Mouse (Mus musculus) skeletal muscle tissue, adult 2 months (tissue): Measurements from ENCODE around the gene Ogfod1.
A peak's percentile ranks its signal among the peaks of the same experiment; 100 is the strongest.

Experiments used
- DNase-seq: peaks from one replicate; pipeline ENCODE4 v3.0.0-alpha.2; 2012; ENCODE audit warnings: low read depth, low spot score

Gene Ogfod1

GRCm38 (mm10) chr8:94068793-94069192 is 31.8 kb downstream of the Ogfod1 start:
- no peak for DNase-seq

DNA sequence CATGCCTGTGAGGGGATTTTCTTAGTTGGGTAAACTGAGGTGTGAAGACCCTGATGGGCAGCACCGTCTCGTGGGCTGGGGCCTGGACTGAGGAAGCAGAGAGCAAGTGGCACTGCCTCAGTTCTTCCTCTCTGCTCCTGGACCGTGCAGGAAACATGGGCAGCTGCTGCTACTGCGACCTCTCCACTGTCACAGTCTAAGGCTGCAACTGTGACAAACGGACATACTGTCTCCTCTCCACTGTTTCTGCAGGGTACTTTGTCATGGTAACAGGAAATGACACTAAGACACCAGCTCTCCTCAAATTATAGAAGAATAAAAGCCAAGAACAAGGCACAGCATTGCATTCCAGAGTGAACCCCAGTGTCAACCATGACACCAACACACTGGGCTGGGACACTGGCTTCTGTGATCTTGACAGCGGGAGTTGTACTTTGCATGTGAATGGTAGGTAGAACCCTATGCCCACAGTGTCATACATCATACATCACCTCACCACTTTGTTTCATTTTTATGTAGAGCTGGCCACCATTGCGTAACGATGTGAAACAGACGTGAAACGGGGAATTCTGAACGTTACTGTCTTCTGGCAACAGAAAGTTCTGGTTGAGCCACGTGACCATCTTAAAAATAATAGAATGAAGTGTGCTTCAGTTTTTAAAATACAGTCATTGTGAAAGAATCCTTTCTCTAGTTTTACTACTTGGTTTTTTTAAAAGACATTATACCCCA is 39.6 kb downstream of the Ogfod1 start:
- DNase-seq, result no peak

- no peak for DNase-seq
These were observed 51.0 kb downstream of the Ogfod1 start for GRCm38 (mm10) chr8:94087964-94088363.

- DNase-seq, result no peak
These were observed 52.7 kb downstream of the Ogfod1 start for GRCm38 (mm10) chr8:94089715-94090114.

DNA sequence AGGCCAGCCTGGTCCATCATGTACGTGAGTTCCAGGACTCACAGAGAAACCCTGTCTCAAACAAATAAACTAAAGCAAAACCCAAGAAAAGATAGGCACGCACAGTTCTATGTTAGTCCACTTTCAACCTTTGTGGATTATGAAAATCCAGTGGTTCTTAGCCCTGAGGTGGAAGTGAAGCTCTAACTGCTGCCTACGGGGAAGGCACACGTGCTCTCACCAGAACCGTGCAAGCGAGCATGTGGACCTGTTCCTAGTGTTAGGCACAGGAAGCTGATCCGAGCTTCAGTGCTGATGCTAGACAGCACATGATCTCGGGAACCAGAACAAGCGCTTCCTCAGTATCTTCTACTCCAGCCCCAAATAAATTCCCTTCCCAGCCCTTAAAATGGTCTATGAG is 55.9 kb downstream of the Ogfod1 start:
- DNase-seq, result no peak

GRCm38 (mm10) chr8:94094281-94094680 is 57.3 kb downstream of the Ogfod1 start:
- DNase-seq, result no peak

DNA sequence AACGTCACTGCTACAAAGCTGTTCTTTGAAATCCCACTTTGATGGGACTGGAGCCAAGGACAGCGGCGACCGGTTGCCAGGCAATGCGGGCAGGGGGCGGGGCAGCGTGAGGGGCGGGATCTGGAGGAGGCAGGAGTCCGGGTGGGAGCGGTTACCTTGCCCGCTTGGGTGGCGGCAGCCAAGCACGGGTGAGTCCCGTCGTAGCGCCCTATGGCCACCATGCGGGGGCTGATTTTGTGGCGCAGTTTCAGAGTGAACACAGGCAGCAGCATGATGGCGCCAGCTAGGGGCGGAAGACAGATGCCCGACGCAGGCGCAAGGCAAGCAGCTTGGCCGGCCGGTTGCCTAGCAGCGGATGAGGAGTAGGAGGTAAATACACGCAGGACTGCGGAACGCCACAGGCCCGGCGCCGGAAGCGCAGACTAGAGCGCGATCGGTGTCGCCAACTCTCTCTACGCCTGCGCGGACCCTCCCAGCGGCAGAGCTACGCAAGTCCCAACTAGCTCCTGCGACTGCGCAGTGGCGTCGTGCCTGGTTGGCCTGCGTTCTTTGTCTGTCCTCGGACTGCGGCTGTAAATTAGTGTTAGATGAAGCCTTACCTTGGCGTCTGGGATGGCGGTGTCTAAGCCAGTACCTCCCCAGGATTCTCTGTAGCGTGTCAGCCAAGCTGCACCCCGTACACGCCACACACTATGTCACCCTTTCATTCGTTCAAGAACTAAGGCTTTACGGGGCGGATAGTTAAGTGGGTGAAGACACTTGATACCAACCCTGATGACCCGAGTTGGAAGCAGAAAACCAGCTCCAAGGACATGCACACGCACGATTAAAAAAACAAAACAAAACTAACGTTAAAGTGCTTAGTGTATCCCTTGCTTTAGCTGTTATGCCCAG is 61.3 kb downstream of the Ogfod1 start, which contains the start of gene Bbs2:
TSS of gene Bbs2 (minus strand) at position 848 of the 894 bp plus-strand sequence.
- DNase-seq, result peak; percentile 100

- DNase-seq, result no peak
These were observed 62.0 kb downstream of the Ogfod1 start for GRCm38 (mm10) chr8:94098996-94099395.

GRCm38 (mm10) chr8:94104146-94104545 is 67.1 kb downstream of the Ogfod1 start:
- no peak for DNase-seq

- DNase-seq, result peak; percentile 7
These were observed 70.9 kb downstream of the Ogfod1 start for GRCm38 (mm10) chr8:94107871-94108270.

GRCm38 (mm10) chr8:94109396-94109795 is 72.4 kb downstream of the Ogfod1 start:
- DNase-seq, result no peak

DNA sequence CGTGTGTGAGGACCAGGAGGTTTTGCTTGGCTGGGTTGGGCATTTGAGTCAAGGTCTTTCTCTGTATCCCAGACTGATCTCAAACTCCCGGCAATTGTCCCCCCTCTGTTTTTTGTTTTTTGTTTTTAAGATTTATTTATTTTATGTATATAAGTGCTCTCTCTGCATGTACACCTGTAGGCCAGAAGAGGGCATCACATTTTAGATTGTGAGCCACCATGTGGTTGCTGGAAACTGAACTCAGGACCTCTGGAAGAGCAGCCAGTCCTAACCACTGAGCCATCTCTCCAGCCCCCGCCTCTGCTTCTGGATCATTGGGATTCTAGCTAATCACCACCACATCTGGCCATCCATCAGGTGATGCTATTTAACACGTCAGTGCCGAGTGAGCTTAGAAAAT is 72.8 kb downstream of the Ogfod1 start:
- DNase-seq, result no peak

DNA sequence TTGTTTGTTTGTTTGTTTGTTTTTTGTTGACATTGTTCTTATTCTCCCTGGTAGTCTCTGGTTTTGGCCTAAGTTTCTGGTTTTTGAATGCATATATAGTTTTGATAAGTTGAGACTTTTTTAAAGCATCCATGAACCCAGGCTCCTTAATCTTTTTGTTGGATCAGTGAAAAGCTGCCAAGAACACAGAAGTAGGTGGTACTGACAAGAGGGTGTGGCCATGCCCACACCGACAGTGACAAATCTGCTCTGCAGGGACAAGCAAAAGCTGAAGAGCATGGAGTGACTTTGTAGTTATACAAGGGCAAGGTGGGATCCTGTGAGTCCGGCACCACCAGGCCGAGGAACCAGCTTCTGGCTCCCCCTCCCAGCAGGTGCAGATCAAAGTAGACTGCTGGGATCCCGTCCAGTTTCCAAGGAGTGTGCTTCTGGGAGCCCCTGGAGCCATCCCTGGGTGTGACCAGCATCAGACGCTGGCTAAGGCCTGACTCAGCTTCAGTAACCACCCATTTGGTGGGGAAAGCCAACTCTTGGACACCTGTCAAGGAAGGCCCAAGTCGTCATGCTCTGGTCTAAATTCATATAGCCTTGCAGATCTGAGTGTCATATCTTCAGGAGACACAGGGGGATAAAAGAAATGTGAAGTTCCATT is 73.7 kb downstream of the Ogfod1 start:
- DNase-seq, result no peak

DNA sequence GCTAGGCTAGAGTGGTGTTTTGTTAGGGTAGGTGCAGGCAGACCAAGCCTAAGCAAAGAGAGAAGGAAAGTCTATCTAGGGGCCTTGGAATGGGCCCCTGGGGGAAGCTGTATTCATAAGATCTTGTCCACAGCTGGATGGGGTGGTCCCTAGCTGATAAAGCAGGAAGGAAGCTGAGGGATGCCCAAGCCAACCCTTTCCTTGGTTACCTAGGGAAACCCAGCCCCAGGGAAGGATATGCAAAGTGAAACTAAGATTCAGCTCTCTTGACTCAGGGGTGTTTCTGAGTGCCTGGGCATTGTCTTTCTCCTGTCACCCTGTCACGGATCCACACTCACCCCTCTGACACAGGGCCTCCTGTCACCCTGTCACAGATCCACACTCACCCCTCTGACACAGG is 76.4 kb downstream of the Ogfod1 start:
- no peak for DNase-seq

- no peak for DNase-seq
These were observed 77.0 kb downstream of the Ogfod1 start for GRCm38 (mm10) chr8:94113972-94114371.
